Mouse (Mus musculus): ENCODE measurements around the gene Syce2. TPM values are rescaled to one million over a fixed set of nuclear protein-coding genes. Genes with fewer than 3 reads are reported as not detected.
"Not testable (repeated sequence)": the region's sequence is repeated elsewhere in the genome, so short reads cannot be mapped to it uniquely, and the experiment has no call there.

Syce2 gene
- polyA plus RNA-seq, 3 experiments from 2014 or later, result 4.3 to 19.0 (median 6.8) TPM

DNA sequence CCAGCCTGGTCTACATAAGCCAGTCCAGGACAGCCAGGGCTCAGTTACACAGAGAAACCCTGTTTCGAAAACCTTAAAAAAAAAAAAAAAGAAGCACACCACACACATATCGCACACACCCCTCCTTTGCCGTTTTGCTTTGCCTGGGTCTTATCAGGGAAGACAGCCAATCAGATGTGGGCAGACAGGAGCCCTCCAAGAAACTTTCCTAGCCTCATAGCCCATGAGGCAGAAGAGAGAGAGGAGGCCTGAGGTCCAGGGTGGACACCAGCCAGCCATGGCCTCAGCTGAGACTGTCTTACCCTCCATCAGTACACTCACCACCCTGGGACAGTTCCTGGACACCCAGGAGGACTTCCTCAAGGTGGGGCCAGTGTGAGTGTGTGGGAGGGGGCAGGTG is 29.8 kb downstream of the Syce2 start, which contains the start of gene Klf1:
TSS of gene Klf1 (plus strand) at position 177 of the 400 bp plus-strand sequence.
- no peak for ATAC-seq

DNA sequence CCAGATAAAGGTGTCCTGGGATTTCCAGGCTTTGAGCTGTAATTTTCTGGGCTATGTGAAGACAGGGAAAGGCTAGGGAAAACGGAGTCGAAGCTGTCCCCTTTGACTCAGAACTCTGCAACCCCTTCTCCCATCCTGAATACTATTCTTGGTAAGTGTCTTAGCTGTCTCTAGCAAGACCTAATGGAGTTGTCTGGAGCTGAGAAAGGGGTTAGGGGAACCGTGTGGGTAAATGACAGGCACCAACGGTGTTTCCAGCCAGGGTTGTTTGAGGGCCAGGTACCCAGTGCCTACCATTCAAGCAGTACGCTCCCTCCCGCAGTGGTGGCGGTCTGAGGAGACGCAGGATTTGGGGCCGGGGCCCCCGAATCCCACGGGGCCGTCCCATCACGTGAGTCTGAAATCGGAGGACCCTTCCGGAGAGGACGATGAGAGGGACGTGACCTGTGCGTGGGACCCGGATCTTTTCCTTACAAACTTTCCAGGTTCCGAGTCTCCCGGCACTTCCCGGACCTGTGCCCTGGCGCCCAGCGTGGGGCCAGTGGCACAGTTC is 30.5 kb downstream of the Syce2 start:
- ATAC-seq, result no peak

DNA sequence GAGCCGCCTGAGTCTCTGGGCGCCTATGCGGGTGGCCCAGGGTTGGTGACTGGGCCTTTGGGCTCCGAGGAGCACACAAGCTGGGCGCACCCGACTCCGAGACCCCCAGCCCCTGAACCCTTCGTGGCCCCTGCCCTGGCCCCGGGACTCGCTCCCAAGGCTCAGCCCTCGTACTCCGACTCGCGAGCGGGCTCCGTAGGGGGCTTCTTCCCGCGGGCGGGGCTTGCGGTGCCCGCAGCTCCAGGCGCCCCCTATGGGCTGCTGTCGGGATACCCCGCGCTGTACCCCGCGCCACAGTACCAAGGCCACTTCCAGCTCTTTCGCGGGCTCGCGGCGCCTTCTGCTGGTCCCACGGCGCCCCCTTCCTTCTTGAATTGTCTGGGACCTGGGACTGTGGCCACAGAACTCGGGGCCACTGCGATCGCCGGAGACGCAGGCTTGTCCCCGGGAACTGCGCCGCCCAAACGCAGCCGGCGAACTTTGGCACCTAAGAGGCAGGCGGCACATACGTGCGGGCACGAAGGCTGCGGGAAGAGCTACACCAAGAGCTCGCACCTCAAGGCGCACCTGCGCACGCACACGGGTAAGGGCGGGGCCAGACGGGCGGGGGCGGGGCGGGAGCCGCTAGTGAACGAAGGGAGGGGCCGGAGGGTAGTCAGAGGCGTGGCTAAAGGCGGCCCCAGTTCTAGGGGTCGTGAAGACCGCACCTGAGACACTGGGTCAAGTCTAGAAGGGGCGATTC is 31.2 kb downstream of the Syce2 start:
- peak; percentile 89 for ATAC-seq

DNA sequence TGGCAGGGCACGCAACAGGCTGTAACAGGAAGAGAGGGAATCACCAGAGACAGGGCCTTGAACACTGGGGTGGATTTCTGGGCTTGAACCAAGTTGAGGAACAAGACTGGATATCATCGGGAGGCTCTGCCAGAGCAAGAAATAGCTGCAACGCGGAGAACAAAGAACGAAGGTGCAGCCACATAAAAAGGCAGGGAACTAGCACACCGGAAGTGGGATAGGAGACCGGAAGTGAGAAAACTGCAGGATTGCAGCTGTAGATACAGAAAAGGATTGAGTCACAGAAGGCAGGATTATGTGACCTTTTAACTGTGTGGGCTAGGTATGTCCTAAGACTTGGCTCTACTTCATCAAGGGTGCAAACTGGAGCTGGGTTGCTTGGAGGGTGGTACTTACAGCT is 32.4 kb downstream of the Syce2 start:
- ATAC-seq, result no peak

DNA sequence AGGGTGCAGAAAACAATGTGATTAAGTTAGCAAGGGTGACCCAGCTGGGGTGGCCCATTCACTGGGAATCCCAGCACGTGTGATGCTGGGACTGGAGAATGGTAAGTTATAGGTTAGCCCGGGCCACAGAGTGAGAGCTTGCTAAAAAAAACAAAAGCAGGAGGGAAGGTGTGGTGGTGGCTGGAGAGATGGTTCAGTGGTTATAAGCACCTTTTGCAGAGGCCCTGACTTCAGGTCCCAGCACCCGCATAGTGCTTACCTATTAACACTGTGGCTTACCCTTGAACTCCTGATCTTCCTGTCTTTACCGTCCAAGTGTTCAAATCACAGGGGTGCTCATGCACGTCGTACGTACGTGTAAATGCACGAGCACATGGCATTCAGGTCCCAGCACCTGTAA is 35.1 kb downstream of the Syce2 start:
- ATAC-seq, result no peak

DNA sequence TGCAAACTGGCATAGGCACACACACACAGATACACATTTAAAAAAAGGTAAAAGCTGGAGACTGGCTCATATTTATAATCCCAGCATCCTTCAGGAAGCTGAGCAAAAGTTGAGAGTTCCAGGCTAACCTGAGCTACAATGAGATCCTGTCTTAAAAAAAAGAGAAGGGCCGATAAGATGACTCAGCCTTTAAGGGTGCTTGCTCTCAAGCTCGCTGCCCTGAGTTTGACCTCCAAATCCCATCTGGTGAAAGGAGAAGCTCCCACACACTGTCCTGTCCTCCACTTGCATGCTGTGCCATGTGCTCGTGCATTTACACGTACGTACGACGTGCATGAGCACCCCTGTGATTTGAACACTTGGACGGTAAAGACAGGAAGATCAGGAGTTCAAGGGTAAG is 35.6 kb downstream of the Syce2 start:
- ATAC-seq, result no peak

DNA sequence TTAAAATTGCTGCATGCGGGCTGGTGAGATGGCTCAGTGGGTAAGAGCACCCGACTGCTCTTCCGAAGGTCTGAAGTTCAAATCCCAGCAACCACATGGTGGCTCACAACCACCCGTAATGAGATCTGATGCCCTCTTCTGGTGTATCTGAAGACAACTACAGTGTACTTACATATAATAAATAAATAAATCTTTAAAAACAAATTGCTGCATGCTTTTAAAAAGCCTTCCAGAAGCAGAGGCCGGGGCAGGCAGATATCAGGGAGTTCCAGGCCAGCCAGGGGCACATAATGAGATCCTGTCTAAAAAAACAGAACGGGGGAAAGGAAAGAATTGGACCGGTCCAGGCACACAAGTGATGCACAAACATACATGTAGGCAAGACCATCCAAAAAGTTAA is 36.1 kb downstream of the Syce2 start:
- ATAC-seq, result not testable (repeated sequence)

DNA sequence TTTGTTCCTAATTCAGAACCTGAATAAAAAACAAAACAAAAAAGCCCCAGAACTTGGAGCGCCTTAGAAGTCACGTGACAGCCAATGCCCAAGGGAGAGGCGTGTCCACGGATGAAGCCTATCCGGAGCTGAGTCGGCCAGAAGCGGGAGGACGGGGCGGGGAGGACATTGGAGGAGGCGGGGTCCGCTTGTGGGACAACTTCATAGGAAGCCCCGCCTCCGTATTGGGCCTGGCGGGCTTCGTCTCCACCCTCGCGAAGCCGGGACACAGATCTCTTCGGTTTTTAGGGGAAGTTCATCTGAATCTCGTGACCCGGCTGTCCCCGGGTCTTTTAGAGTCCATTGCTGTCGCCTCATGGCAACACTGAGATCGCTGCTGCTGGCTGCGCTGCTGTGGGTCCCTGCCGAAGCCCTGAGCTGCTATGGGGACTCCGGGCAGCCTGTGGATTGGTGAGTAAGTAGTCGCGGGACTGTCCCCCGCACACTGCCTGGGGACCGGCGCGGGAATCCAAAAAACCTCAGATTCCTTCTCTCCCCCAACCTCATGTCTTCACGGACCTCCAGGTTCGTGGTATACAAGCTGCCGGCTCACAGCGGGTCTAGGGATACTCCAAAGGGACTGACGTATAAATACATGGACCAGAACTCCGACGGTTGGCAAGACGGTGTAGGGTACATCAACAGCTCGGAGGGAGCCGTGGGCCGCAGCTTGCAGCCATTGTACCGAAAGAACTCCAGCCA is 36.7 kb downstream of the Syce2 start, which contains the start of gene Dnase2a:
TSS of gene Dnase2a (plus strand) at position 140 of the 741 bp plus-strand sequence.
- peak; percentile 86 for ATAC-seq

DNA sequence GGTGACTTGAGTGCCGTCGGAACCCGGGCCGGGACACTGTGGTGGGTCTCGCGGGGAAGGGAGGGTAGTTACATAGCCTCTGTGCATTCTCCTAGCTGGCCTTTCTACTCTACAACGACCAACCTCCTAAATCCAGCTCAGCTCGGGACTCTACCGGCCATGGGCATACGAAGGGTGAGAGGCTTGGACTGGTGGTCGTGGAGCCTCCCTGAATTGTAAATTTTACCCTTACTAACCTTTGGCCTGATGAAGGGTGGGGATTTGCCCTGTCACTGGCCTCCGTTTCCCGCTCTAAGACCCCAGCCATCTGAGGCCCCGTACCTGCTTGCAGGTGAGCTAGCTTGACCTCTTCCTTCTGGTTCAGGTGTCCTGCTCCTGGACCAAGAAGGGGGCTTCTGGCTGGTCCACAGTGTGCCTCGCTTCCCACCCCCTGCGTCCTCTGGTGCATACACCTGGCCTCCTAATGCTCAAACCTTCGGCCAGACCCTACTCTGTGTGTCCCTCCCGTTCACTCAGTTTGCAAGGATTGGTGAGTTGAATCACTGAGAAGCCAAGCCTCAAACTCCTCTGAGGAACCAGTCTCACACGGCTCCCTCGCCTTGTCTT is 37.4 kb downstream of the Syce2 start:
- ATAC-seq, result no peak

DNA sequence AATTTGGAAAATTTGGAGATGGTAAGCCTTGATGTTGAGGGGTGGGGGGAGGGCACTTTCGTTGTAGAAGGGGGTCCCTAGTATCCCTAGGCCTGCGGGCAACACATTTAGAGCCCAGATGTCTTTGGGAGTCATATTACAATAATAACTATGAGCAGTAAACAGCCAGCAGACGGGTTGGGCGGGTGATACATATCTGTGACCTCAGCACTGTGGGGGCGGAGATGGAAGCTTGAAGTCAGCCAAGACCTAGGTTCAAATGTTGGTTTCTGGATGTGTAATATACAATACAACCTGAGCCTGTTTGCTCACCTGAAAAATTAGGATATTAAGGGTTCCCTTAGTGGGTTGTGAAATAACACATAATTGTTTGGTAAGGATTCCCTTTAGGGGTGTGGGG is 38.0 kb downstream of the Syce2 start:
- no peak for ATAC-seq

DNA sequence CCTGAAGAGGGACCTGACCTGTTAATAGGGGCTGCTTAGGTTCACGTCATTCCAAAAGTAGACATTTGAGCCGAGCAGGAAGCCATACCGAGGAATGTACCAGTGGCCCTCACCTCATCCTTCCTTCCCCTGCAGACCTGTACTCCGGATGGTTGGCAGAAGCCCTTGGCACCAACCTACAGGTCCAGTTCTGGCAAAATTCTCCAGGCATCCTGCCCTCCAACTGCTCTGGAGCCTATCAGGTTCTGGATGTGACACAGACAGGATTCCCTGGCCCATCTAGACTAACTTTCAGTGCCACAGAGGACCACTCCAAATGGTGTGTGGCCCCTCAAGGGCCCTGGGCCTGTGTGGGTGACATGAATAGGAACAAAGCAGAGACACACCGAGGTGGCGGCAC is 38.6 kb downstream of the Syce2 start:
- ATAC-seq, result no peak

DNA sequence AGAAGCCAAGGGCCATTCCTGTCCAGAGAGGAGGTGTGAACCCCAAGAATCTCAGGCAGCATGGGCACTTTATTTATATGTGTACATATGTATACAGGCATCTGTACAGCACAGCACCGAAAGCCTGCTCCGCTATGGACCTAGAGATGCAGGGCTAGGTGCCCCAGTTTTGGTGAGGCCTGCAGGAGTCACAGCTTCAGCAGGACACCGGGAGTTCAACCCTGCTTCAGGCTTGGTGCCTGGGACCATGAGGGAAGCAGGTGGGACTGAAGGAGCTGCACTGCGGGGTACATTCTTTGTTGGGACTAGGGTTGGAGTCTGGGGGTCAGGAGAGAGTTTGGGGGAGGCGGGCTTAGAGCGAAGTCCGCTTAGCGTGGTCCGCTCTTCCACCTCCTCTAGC is 39.9 kb downstream of the Syce2 start:
- no peak for ATAC-seq

DNA sequence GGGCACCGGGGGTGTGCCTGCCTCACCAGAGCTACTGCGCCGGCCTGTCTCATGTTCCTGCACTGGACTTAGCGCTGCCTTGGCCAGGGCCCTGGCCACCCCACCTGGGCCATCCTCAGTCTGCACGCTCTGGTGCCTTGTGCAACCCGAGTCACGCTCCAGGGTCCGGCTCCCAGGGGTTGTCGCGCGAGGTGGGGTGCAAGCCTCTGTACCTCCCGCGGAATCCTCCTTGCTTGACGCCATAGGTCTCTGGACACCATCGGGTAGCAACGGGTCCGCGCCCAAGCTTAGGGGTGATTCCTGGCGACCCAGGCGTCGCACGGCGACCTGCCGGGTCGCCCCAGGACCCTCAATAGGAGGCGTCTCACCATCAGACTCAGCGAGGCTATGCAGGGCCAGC is 40.5 kb downstream of the Syce2 start:
- ATAC-seq, result no peak

DNA sequence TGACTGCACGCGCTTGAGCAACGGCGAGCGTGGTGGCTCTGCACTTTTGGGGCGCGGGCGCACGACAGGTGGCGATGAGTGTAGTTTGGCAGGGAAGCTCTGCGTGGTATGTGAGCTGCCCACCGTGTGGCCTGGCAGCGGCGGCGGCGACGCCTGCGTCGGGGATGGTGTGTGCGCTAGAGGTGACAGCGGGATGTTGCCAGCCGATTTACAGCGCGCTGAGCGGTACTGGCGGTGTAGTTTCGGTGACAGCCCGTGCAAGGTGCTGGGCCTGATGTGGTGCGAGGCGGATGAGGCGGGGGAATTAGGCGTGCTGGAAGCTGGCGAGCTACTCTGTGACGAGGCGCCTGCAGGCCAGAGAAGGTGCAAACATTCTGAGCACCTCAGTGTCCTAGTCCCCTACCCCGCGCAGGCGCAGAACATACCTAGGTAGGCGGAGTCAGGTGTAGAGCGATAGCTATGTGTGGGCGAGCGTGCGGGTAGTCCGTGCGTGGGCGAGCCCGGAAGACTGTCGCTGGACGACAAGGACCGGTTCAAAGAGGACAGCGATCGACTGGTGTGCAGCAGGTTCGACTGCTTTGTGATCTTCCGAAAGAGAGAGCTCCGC is 41.1 kb downstream of the Syce2 start:
- ATAC-seq, result peak; percentile 66

DNA sequence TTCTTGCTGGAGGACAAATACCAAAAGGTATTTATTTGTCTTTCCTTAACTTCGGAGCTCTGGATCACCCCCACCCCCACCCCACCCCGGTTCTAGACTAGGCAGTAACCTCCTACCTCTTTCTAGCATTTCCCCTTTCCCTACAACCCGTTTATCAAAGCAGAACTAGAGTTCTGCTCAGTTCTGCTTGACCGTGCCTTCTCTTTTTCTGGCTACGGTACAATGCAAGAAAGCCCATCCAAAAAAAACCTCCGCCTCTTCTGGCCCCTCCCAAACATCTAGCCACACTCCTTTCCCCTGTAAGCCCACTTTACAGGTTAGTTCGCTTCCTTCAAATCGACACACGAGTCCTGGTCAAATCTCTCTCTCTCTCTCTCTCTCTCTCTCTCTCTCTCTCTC is 41.6 kb downstream of the Syce2 start:
- ATAC-seq, result no peak

DNA sequence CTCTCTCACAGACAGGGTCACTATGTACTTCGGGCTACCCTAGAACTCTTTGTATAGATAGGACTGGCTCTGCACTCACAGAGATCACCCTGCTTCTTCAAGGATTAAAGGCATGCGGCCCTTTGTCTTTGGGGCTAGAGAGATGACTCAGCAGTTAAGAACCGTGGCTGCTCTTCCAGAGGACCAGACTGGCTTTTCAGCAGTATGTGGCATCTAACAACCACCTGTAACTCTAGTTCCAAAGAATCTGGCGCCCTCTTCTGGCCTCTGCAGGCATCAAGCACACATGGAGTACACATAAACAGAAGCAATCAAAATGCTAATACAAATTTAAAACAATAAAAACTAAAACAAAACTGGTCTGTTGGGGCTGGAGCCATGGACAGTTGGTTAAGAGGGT is 42.0 kb downstream of the Syce2 start:
- no peak for ATAC-seq

DNA sequence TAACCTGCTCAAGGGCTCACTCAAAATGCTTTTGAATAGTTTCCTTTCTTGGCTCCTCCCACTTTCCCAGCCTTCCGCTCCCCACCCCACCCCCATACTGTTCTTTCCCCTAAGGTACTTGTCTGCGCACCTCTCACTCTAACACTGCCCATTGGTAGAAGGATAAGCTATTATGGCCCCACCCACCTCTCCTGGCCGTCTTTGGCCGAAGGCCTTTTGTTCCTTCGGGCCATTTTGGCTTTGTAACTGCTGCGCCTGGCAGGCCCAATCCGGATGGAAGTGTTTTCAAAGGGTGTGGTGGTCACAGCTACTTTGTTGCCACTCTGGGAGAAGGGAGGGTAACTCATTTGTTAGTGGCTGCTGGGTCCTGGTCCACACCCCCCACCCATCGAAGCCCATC is 43.4 kb downstream of the Syce2 start:
- no peak for ATAC-seq

DNA sequence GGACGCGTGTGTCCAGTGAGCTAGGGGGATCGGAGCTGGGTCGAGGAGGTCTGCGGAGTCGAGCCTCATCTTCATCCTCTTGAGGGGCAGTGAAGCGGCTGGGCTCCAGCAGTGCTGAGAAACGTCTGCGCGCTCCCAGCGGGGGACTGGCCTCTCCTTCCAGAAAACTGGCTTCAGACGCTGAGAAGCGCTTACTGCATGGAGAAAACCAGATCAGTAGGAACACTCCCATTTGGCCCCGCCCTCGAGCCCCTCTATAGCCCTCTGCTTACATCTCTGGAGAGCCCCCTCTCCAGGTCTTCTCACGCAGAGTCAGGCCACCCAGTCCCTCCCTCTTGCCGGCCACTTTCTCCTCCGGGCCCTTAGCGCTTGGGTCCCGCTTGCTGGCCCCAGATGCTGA is 45.9 kb downstream of the Syce2 start:
- no peak for ATAC-seq

DNA sequence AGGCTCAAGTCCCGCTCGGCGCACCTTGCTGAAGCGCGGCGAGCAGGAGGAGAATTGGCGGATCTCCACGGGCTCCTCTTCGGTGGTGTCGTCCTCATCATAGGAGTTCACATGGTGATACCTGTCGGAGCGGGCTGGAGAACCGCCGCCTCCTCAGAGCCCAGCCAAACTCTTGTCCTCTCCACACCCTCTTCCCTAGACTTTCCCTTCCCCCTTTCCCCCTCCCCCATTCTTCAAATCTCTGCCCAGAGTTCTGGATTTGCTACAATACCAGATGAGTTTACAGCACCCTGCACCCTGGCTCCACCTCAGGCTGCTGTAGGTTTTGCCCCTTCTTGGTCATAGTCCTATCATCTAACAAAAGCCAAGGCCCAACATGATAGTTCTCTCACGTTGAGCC is 46.7 kb downstream of the Syce2 start:
- ATAC-seq, result no peak

DNA sequence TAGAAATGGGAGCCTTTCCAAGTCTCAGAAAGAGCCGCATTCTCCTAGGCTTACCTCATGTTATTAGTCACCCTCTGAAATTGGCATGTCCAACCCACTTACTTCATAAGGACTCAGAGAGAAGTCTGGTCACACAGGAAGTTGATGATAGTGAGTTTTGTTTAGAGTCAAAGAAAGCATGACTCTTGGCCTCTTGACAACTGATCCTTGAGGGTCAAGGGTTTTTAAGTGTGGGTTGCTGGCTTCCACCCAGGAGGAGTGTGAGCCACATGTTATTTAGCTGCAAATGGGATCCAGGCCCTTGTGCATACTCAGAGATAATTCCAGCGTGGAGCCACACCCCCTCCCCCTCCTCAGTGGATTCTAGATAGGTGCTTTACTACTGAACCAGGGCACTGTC is 49.7 kb downstream of the Syce2 start:
- no peak for ATAC-seq

DNA sequence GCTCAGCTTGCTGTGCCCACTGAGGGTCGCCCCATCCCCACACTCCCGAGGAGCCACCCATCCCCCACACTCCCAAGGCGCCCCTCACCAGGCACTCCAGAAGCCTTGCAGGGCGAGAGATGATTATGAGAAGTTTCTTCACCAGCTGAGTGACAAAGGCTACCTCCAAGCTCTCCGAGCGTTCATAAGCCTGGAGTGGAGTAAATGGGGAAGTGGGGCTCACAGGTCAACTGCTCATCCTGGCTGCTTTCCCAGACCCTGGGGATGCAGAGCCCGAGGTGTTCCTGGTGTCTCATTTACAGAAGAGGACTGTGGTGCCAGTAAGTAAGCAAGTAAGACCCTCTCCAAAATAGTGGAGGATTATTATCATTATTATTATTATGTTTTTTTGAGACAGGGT is 53.6 kb downstream of the Syce2 start:
- ATAC-seq, result no peak

DNA sequence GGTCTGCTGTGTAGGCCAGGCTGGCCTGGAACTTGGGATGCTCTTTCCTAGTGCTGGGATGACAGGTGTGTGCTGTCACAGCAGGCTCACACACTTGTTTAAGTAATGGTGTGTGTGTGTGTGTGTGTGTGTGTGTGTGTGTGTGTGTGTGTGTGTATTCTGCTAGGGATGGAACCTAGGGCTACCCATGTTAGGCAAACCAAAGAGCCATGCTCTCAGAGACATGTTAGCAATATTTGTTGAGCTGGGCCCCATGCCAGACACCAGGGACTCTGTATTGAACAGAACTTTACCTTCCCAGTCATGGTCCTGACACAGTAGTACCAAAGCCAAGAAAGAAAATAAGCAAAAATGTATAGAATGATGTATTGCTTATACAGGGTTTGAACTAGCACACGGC is 55.6 kb downstream of the Syce2 start:
- no peak for ATAC-seq

Data from inflammation-experienced regulatory T-cells, adult 6 months (primary cell).